Mouse (Mus musculus) spleen, postnatal 36 days (tissue): ENCODE results near the gene Kctd8.
"Not testable (repeated sequence)": the region's sequence is repeated elsewhere in the genome, so short reads cannot be mapped to it uniquely, and the experiment has no call there.

Source experiments
- DNase-seq, 2 experiments: peaks; one replicate each; pipeline ENCODE4 v3.0.0; 2022; ENCODE audit warnings: low spot score in 2 of 2, mixed read lengths in 1 of 2

Kctd8 gene

GRCm38 (mm10) chr5:69340919-69341801, at the start of gene Kctd8:
Gene Kctd8 (minus strand): TSS chr5:69341679.
- no peak for DNase-seq

GRCm38 (mm10) chr5:69379072-69379471, 37.6 kb upstream of the Kctd8 start:
- no peak for DNase-seq

- DNase-seq: no peak
Measured at GRCm38 (mm10) chr5:69350596-69350995, 9.1 kb upstream of the Kctd8 start.

- no peak for DNase-seq
Measured at GRCm38 (mm10) chr5:69340102-69340918, 1.2 kb downstream of the Kctd8 start.

DNA sequence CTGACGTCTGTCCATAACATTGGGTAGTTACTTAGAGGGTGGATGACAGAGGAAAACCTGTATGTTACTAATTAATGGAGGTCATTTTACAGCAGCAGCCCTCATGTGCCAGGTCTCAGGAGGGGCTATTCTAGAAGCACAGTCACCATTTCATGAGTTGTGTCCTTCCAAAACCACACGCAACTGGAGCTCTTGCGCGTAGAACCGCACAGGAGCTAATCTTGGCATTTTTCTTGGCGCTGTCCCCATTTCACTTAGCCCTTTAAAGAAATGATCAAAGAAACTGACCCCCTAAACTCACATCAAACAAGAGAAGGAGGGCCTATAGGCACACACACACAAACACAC, 1.9 kb downstream of the Kctd8 start:
- DNase-seq: no peak

- no peak for DNase-seq
Measured at GRCm38 (mm10) chr5:69338916-69339622, 2.4 kb downstream of the Kctd8 start.

GRCm38 (mm10) chr5:69327561-69327960, 13.9 kb downstream of the Kctd8 start:
- DNase-seq: no peak

DNA sequence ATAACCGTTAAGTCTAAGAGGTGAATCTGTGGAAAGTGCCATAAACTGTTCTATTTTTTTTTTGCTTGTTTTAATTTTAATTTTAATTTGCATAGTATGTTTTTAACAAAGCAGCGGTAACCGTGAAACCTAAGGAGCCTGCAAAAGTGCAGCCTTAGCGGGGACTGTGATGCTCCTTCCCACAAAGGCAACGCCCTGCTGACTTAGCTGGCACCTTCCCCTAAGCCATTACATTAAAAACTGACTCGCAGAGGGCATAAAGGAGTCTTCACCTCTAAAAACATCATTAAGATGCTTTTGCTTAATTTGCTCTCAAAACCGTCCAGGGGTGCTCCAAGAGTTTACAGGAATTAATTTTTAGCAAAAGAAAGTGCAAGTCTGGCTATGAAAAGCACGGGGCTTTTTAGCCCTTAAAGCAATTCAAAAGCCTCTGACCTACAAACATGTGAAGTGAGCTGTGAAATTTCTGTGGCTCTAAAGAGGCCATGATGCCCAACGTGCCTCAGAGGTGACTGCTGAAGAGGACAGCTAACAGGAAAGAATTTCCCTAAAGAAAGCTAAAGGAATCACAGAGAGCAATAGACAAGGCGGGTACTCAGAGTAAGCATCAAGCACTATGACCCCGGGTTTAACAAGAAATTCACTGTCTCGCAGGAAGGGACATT, 16.8 kb downstream of the Kctd8 start:
- no peak for DNase-seq

DNA sequence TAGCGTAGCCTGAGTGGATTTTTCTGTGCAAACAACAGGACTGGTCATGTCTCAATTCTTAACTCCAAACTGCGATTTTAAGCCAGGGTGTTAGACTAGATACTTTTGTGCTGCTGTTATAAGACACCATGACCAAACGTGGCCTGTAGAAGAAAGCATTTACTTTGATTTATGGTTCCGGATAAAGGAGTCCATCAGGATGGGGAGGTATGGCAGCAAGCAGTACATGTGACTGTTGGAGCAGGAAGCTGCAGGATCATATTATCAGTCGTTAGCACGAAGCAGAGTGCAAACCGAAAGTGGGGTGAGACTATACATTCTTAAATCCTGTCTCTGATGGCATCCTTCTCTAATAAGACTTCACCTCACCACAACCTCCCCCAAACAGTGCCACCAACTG, 28.9 kb downstream of the Kctd8 start:
- DNase-seq: no peak

GRCm38 (mm10) chr5:69301665-69302064, 39.8 kb downstream of the Kctd8 start:
- no peak for DNase-seq

DNA sequence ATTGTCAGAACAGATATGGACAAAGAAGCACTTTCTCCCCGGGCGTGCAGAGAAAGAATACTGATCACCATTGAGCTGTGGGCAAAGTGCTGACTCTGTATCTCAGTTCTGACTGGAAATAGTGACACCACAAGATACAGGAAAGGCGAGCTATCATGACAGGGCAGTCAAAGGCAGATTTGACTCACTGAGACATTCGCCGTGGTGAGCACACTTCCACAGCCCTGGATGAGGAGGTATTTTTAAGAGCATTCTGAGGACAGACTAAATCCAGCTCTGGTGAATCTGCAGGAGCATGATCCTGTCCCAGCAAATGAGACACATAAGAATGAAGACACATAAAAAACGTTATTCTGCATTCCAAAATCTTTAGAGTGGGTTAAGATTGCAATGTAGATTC, 49.1 kb downstream of the Kctd8 start:
- DNase-seq: no peak

GRCm38 (mm10) chr5:69284359-69284758, 57.1 kb downstream of the Kctd8 start:
- DNase-seq: no peak

DNA sequence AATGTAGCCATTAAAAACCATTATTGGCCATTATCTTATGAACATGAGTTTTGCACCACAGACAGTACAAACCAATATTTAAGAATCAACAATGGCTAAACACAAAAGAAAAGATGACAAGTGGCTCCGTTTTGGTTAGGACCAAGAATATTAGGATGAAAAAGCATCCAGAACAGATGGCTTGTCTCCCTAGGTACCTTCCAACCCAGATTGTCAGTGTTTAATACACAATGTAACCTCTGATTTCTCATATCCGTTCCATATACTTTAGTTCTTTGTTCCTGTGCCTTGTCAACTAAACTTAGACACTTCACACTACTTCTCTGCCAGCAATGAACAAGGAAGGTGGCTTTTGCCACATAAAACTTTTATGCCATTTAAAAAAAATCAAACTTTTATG, 89.1 kb downstream of the Kctd8 start:
- no peak for DNase-seq

GRCm38 (mm10) chr5:69241931-69242330, 99.5 kb downstream of the Kctd8 start:
- no peak for DNase-seq

GRCm38 (mm10) chr5:69233560-69233959, 107.9 kb downstream of the Kctd8 start:
- no peak for DNase-seq

DNA sequence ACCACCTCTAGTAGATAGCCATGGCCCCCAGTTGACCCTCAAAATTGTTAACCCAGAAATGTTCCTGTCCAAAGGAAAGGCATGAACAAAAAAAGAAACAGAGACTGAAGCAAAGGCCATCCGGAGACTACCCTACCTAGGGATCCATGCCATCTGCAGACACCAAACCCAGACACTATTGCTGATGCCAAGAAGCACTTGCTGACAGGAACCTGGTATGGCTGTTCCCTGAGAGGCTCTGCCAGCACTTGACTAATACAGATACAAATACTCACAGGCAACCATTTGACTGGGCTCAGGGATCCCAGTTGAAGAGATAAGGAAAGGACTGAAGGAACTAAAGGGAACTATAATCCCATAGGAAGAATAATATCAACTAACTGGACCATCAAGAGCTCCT, 109.8 kb downstream of the Kctd8 start:
- not testable (repeated sequence) for DNase-seq

GRCm38 (mm10) chr5:69227147-69227546, 114.3 kb downstream of the Kctd8 start:
- no peak for DNase-seq

GRCm38 (mm10) chr5:69222608-69223007, 118.9 kb downstream of the Kctd8 start:
- no peak for DNase-seq

- DNase-seq: no peak
Measured at GRCm38 (mm10) chr5:69215216-69215615, 126.3 kb downstream of the Kctd8 start.

- DNase-seq: no peak
Measured at GRCm38 (mm10) chr5:69209401-69209800, 132.1 kb downstream of the Kctd8 start.

DNA sequence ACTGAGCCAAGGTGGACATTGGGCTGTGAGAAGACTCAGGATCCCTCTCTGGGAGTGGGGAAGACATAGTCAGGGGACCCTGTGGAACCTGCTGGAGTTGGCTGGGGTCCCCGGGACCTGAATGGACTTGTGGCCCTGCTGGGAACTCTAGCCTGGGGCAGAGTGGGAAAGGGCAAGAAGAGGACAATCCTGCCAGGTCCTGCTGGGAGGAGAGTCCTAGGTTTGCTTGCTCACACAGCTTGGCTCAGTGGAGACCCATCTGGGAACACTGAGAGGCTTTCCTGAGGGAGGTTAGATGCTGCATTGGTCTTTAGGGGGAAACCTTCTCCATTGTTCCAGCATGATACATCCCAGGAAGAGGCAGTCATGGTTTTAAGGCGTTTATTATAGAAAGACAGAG, 133.8 kb downstream of the Kctd8 start:
- DNase-seq: no peak
